ENCODE assay signal across 8 mouse cellular contexts in the genomic region with DNA sequence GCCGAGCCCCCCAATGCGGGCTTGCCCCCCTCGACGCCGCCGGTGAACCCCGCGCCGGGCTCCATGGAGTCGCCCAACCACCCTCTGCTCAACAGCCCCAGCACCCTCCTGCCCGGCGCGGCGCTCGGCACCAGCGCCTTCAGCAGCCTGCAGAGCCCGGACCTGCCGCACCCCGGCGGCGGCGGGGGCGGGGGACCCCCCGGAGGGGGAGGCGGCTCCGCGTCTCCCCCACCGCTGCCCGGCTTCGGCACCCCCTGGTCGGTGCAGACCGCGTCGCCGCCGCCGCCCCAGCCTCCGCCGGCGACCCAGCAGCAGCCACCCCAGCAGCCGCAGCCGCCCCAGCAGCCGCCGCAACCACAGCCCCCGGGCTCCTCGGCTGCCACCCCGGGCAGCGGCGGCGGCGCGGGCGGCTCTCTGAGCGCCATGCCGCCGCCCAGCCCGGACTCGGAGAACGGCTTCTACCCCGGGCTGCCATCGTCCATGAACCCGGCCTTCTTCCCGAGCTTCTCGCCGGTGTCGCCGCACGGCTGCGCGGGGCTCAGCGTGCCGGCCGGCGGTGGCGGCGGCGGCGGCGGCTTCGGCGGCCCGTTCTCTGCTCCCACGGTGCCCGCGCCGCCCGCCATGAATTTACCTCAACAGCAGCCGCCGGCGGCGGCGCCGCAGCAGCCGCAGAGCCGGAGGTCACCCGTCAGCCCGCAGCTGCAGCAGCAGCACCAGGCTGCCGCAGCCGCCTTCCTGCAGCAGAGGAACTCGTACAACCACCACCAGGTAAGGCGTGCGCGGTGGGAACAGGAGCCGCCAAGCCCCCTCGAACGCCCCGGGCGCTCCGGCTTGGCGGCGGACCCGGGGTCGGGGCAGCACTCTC. TPM values are rescaled to one million over a fixed set of nuclear protein-coding genes. Genes with fewer than 3 reads are reported as not detected.
DNase-seq lines count a peak whose midpoint lies in the region; ATAC-seq and TF ChIP-seq lines count a peak whose summit lies in the region.

No protein-coding gene starts in this region.

- no peaks in the 10 kb centered on the region for H3K4me1 ChIP-seq in hindbrain, postnatal 0 days (ENCODE audit: insufficient read depth, low read length)
- peaks cover 24% of the 10 kb centered on the region for H3K4me1 ChIP-seq in midbrain, embryonic 13.5 days (replicated peaks)

- TF ChIP-seq CTCF in hindbrain, postnatal 0 days (IDR thresholded peaks at IDR 0.05; ENCODE audit: low read depth), result no peak

- H3K9me3 ChIP-seq in hindbrain, postnatal 0 days (ENCODE audit: low read length), result no peaks in the 10 kb centered on the region
- H3K9me3 ChIP-seq in midbrain, embryonic 13.5 days, result no peaks in the 10 kb centered on the region

- no peaks in the 10 kb centered on the region for H3K36me3 ChIP-seq in hindbrain, postnatal 0 days (ENCODE audit: insufficient read depth, low read length)
- H3K36me3 ChIP-seq in midbrain, embryonic 13.5 days, result no peaks in the 10 kb centered on the region

- peak; percentile 24 for ATAC-seq in hindbrain, postnatal 0 days
- ATAC-seq in midbrain, embryonic 13.5 days, result peak; percentile 44
- no peak for ATAC-seq in granulocyte monocyte progenitor cell, adult 5-6 weeks (replicated peaks; ENCODE audit: poor library complexity, severe bottlenecking)

- peak overlapping the region; percentile 99 for H3K4me3 ChIP-seq in hindbrain, postnatal 0 days (ENCODE audit: low read length)
- H3K4me3 ChIP-seq in midbrain, embryonic 13.5 days (replicated peaks), result peak overlapping the region; percentile 97

- peak; percentile 32 for DNase-seq in T-cell, adult 2 months (ENCODE audit: low spot score)
- DNase-seq in cerebellum, adult 8-10 months, result peak; percentile 59
- DNase-seq in gastrocnemius, adult 18-20 months (ENCODE audit: low spot score), result peak; percentile 26
- DNase-seq in hindbrain, postnatal 0 days (ENCODE audit: low spot score), result peak; percentile 63
- peak; percentile 40 for DNase-seq in left cerebral cortex, postnatal 4 days
- peak; percentile 4 for DNase-seq in spleen, adult 12 weeks (ENCODE audit: low spot score)

- H3K27ac ChIP-seq in hindbrain, postnatal 0 days, result peak overlapping the region; percentile 99
- H3K27ac ChIP-seq in midbrain, embryonic 13.5 days, result peak overlapping the region; percentile 100

- H3K9ac ChIP-seq in hindbrain, postnatal 0 days (replicated peaks; ENCODE audit: low read length), result peak overlapping the region; percentile 97
- peak overlapping the region; percentile 99 for H3K9ac ChIP-seq in midbrain, embryonic 13.5 days (replicated peaks)

- intact Hi-C loops in left cerebral cortex, postnatal 4 days (cut with DNase I), result loop anchor here (5.0 to 10.0 kb wide), 4 partner anchors 120 to 1347 kb away; no protein-coding TSS in a partner anchor

- peak overlapping the region; percentile 87 for H3K4me2 ChIP-seq in hindbrain, postnatal 0 days (ENCODE audit: low read depth, low read length)
- peak overlapping the region; percentile 80 for H3K4me2 ChIP-seq in midbrain, embryonic 13.5 days (replicated peaks)

- no peaks in the 10 kb centered on the region for H3K27me3 ChIP-seq in hindbrain, postnatal 0 days (ENCODE audit: insufficient read depth, low read length)
- H3K27me3 ChIP-seq in midbrain, embryonic 13.5 days, result peaks cover 6% of the 10 kb centered on the region; the same call in 1 of the 2 replicates

- WGBS in hindbrain, postnatal 0 days, result under 1% methylated on average over 71 of the region's 113 CpGs
- WGBS in midbrain, embryonic 13.5 days, result under 1% methylated on average over 64 of the region's 113 CpGs

RNA-seq across cellular contexts. Expression of gene Cpeb2, which starts 1.6 kb away (rescaled TPM):
- 10 to 100 TPM; 22.2 to 30.8 TPM for total RNA-seq in gastrocnemius, adult 18-20 months (2021)
- 26.2 and 26.8 TPM in 2 replicates for total RNA-seq in hindbrain, postnatal 0 days (2014; rRNA removed)
- 13.6 and 14.9 TPM in 2 replicates for polyA plus RNA-seq in hindbrain, postnatal 0 days (2015; fragmentation: Nextera tagmentation; extraction: Ambion mirVana)
- 10 to 100 TPM; 54.1 to 59.5 TPM for total RNA-seq in left cerebral cortex, postnatal 4 days (2021)
- 10.9 and 12.1 TPM in 2 replicates for polyA plus RNA-seq in midbrain, embryonic 13.5 days (2015; fragmentation: Nextera tagmentation; extraction: Ambion mirVana)
- 2.5 and 6.4 TPM in 2 replicates for total RNA-seq in granulocyte monocyte progenitor cell, adult 5-6 weeks (2014; fragmentation: Nextera tagmentation)
- 2.5 TPM in 2 replicates for total RNA-seq in granulocyte monocyte progenitor cell, adult 5-6 weeks (2017)

Comparison
In these comparisons a context has a peak if more than half of its experiments do, and no peak if none do; other contexts are left out.
1. DNase-seq: peak in every context shown above with its lines; median percentile 63 in hindbrain, postnatal 0 days; 59 in cerebellum, adult 8-10 months; 40 in left cerebral cortex, postnatal 4 days; 32 in T-cell, adult 2 months; 26 in gastrocnemius, adult 18-20 months; 4 in spleen, adult 12 weeks.